Mouse (Mus musculus) hindbrain, embryonic 11.5 days (tissue): ENCODE results near the gene Dicer1. TPM values are rescaled to one million over a fixed set of nuclear protein-coding genes. Genes with fewer than 3 reads are reported as not detected.

ENCODE experiments used
- ATAC-seq: fragments of 200-750 bp; cut with Nextera tagmentation; 2 replicates; pipeline ENCODE4 v1.8.0; 2017; ENCODE audit warnings: mild to moderate bottlenecking, moderate TSS enrichment, moderate library complexity; ENCODE audit not compliant: low FRiP score
- DNase-seq: peaks from one replicate; pipeline ENCODE4 v3.0.0-alpha.2; 2015; ENCODE audit warnings: low spot score
- H3K27ac ChIP-seq: fragments of 300-500 bp; sonication (generic); 2 replicates; pipeline ENCODE4 v1.5.1; 2014; ENCODE audit warnings: mild to moderate bottlenecking, low read depth, low read length
- H3K27me3 ChIP-seq: fragments of 300-500 bp; sonication (generic); 2 replicates; pipeline ENCODE4 v1.6.1; 2014; ENCODE audit warnings: mild to moderate bottlenecking, low read length, moderate library complexity, mixed read lengths; ENCODE audit not compliant: control insufficient read depth, insufficient read depth
- H3K36me3 ChIP-seq: fragments of 300-500 bp; sonication (generic); 2 replicates; pipeline ENCODE4 v1.6.1; 2014; ENCODE audit warnings: mild to moderate bottlenecking, low read length, moderate library complexity, mixed read lengths; ENCODE audit not compliant: control insufficient read depth, insufficient read depth
- H3K4me1 ChIP-seq: fragments of 300-500 bp; sonication (generic); replicated peaks from 2 replicates; pipeline ENCODE4 v1.6.1; 2014; ENCODE audit warnings: low read length, mixed read lengths; ENCODE audit not compliant: control insufficient read depth, insufficient read depth
- H3K4me2 ChIP-seq: fragments of 300-500 bp; sonication (generic); replicated peaks from 2 replicates; pipeline ENCODE4 v1.6.1; 2014; ENCODE audit warnings: mild to moderate bottlenecking, low read depth, low read length
- H3K4me3 ChIP-seq: fragments of 300-500 bp; sonication (generic); 2 replicates; pipeline ENCODE4 v1.5.1; 2014; ENCODE audit warnings: low read depth, low read length
- H3K9ac ChIP-seq: fragments of 300-500 bp; sonication (generic); 2 replicates; pipeline ENCODE4 v1.6.1; 2014; ENCODE audit warnings: low read depth, low read length
- H3K9me3 ChIP-seq: fragments of 300-500 bp; sonication (generic); 2 replicates; pipeline ENCODE4 v1.6.1; 2016; ENCODE audit warnings: low read length; ENCODE audit not compliant: control insufficient read depth
- WGBS: fragments of 180-500 bp; shearing (Covaris S2); extraction: QIAGEN DNeasy Blood & Tissue Kit; methylation state at CpG from one replicate; pipeline ENCODE4 v1.1.7; 2014; 5-methylcytosine and 5-hydroxymethylcytosine counted together
- polyA plus RNA-seq: library from polyadenylated mRNA; unstranded; fragments of >200 nt; fragmentation: Nextera tagmentation; extraction: Ambion mirVana; gene quantifications from 2 replicates; pipeline ENCODE4 v1.2.1, GENCODE M21; 2014

Gene Dicer1
- polyA plus RNA-seq, 1 experiment from 2014 or later: 54.0 TPM

GRCm38 (mm10) chr12:104678462-104678861 lies 73.3 kb downstream of the Dicer1 start:
- H3K27ac ChIP-seq: peak overlapping the region; percentile 69; the same call in 1 of the 2 replicates

DNA sequence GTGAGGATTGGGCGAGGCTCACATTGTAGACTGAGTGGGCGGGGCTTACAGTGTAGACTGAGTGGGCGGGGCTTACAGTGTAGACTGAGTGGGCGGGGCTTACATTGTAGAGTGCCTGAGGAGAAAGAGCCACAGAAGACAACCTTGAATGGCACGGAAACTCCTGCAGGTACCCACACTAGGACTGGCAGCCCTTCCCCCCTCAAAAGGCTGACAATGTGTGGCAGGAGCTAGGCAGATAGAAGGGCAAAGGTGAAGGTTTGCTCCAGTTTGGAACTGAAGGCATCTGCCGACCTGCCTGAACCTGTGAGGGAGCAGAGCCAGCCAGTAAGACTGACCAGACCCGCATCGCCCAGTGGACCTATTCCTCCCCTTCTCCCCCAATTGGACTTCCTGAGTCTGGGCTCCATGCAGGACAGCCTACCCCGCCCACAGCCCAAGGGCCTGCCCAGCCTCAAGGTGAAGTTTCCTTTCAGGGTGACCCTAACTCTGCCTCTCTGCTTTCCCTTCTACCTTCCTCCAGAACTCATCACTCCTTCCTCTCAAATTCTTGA lies 74.3 kb downstream of the Dicer1 start:
- Histone ChIP-seq H3K4me3 (no peak overlapping the region), H3K4me1 (peaks cover 7% of the 10 kb centered on the region; the same call in 1 of the 2 replicates), H3K9me3 (no peaks in the 10 kb centered on the region), H3K27me3 (no peaks in the 10 kb centered on the region), H3K36me3 (no peaks in the 10 kb centered on the region), H3K27ac (no peak overlapping the region), H3K4me2 (no peak overlapping the region), H3K9ac (no peak overlapping the region)
- no peak for DNase-seq
- 0 out of 2 replicates have a peak, but pooled peaks have one; percentile 6 for ATAC-seq
- 90% methylated on average over 9 of the region's 9 CpGs for WGBS

More at GRCm38 (mm10) chr12:104678462-104678861, 73.3 kb downstream of the Dicer1 start:
- Histone ChIP-seq H3K27me3 (no peaks in the 10 kb centered on the region), H3K4me2 (no peak overlapping the region), H3K36me3 (no peaks in the 10 kb centered on the region), H3K4me3 (no peak overlapping the region), H3K4me1 (peaks cover 7% of the 10 kb centered on the region; the same call in 1 of the 2 replicates), H3K9me3 (no peaks in the 10 kb centered on the region), H3K9ac (no peak overlapping the region)
- DNase-seq: no peak
- WGBS: 67% methylated on average over 9 of the region's 14 CpGs
- no peak for ATAC-seq

GRCm38 (mm10) chr12:104676535-104677370 lies 75.0 kb downstream of the Dicer1 start:
- Histone ChIP-seq H3K36me3 (no peaks in the 10 kb centered on the region), H3K4me1 (peaks cover 7% of the 10 kb centered on the region; the same call in 1 of the 2 replicates), H3K4me3 (no peak overlapping the region), H3K9me3 (no peaks in the 10 kb centered on the region), H3K27me3 (no peaks in the 10 kb centered on the region), H3K27ac (no peak overlapping the region), H3K4me2 (no peak overlapping the region), H3K9ac (no peak overlapping the region)
- DNase-seq (peak; percentile 27), ATAC-seq (peak; percentile 31)
- WGBS: 73% methylated on average over 13 of the region's 13 CpGs

GRCm38 (mm10) chr12:104672976-104673375 lies 78.8 kb downstream of the Dicer1 start:
- Histone ChIP-seq H3K9me3 (no peaks in the 10 kb centered on the region), H3K4me2 (no peak overlapping the region), H3K4me1 (peaks cover 3% of the 10 kb centered on the region; the same call in 1 of the 2 replicates), H3K9ac (no peak overlapping the region), H3K36me3 (no peaks in the 10 kb centered on the region), H3K27me3 (no peaks in the 10 kb centered on the region), H3K4me3 (no peak overlapping the region), H3K27ac (no peak overlapping the region)
- no peak for DNase-seq
- WGBS: 74% methylated on average over 5 of the region's 5 CpGs
- ATAC-seq: no peak

DNA sequence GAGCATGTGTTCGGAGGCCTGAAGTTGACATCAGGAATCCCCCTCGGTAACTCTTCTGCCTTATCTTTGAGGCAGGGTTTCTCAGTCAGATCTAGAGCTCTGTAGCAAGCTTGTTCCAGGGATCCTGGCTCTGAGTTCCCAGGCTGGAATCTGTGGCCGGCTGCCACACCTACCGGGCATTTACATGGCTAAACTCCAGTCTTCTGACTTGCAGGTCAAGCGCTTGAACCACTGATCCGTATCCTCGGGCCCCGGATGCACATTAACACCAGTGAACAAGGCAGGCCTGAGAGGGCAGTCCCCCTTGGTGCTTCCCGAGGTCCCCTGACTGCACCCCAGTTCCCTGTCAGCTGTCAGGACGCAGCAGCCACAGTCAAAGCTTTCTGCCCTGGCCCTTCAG lies 79.3 kb downstream of the Dicer1 start:
- no peak overlapping the region for H3K4me2 ChIP-seq
- 72% methylated on average over 10 of the region's 10 CpGs for WGBS
- peaks cover 3% of the 10 kb centered on the region; the same call in 1 of the 2 replicates for H3K4me1 ChIP-seq
- H3K36me3 ChIP-seq: no peaks in the 10 kb centered on the region
- no peaks in the 10 kb centered on the region for H3K9me3 ChIP-seq
- H3K4me3 ChIP-seq: no peak overlapping the region
- DNase-seq: no peak
- H3K27ac ChIP-seq: no peak overlapping the region
- H3K27me3 ChIP-seq: no peaks in the 10 kb centered on the region
- no peak overlapping the region for H3K9ac ChIP-seq
- ATAC-seq: no peak

- DNase-seq (no peak), ATAC-seq (no peak)
- Histone ChIP-seq H3K4me2 (no peak overlapping the region), H3K9ac (no peak overlapping the region), H3K36me3 (no peaks in the 10 kb centered on the region), H3K9me3 (no peaks in the 10 kb centered on the region), H3K27me3 (no peaks in the 10 kb centered on the region), H3K27ac (no peak overlapping the region), H3K4me3 (no peak overlapping the region), H3K4me1 (no peaks in the 10 kb centered on the region)
- WGBS: 78% methylated on average over 7 of the region's 7 CpGs
These were observed 83.9 kb downstream of the Dicer1 start for GRCm38 (mm10) chr12:104667846-104668245.

DNA sequence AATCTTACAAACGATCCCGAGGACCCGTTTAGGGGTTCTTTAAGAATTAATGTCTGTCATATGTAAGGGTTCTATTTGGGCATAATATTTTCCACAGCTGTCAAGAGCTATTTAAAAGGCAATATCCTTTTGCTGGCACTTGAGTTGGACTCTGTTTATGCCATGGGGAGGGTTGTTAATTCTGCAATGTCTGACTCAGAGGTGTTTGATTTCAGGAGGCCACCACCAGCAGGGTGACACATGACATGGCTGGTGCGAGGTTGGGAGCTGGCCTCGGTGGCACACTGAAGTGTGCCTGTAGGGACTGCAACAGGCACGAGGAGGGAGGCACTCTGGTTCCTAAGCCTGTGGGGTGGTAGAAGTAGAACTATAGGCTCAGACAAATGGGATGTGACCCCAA lies 85.8 kb downstream of the Dicer1 start:
- H3K9me3 ChIP-seq: no peaks in the 10 kb centered on the region
- WGBS: 77% methylated on average over 6 of the region's 6 CpGs
- ATAC-seq: no peak
- no peak overlapping the region for H3K4me2 ChIP-seq
- no peaks in the 10 kb centered on the region for H3K36me3 ChIP-seq
- H3K27ac ChIP-seq: no peak overlapping the region
- DNase-seq: no peak
- no peaks in the 10 kb centered on the region for H3K4me1 ChIP-seq
- no peak overlapping the region for H3K4me3 ChIP-seq
- no peak overlapping the region for H3K9ac ChIP-seq
- no peaks in the 10 kb centered on the region for H3K27me3 ChIP-seq

DNA sequence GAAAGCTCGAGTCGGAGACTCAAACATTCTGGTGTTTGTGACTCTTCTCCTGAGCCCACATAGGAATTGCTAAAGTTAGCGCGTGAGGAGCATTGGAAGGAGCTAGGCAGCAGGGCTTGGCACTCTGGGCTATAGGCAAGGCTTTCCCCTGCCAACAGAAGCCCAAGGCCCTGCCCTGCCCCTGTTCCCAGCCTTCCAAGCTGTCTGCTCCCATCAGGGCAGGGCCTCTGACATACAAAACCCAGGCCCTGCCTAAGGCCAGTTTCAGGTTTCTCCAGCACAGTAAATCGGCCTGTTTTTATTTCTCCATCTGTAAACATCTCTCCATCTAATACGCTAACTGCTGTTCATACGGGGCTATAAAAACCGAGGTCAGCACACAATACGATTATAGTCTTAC lies 86.2 kb downstream of the Dicer1 start:
- WGBS: 85% methylated on average over 9 of the region's 9 CpGs
- DNase-seq: no peak
- H3K9ac ChIP-seq: no peak overlapping the region
- no peaks in the 10 kb centered on the region for H3K27me3 ChIP-seq
- H3K27ac ChIP-seq: no peak overlapping the region
- H3K9me3 ChIP-seq: no peaks in the 10 kb centered on the region
- no peaks in the 10 kb centered on the region for H3K36me3 ChIP-seq
- H3K4me1 ChIP-seq: no peaks in the 10 kb centered on the region
- no peak for ATAC-seq
- H3K4me3 ChIP-seq: no peak overlapping the region
- no peak overlapping the region for H3K4me2 ChIP-seq
